Mouse (Mus musculus) midbrain, embryonic 10.5 days (tissue): ENCODE data around the gene BC003965. TPM values are rescaled to one million over a fixed set of nuclear protein-coding genes. Genes with fewer than 3 reads are reported as not detected.
A peak's percentile ranks its signal among the peaks of the same experiment; 100 is the strongest.
"Not testable (repeated sequence)": the region's sequence is repeated elsewhere in the genome, so short reads cannot be mapped to it uniquely, and the experiment has no call there.

ENCODE experiments used
- DNase-seq: peaks from one replicate; pipeline ENCODE4 v3.0.0-alpha.2; 2017; ENCODE audit warnings: low spot score
- H3K27ac ChIP-seq: fragments of 300-500 bp; sonication (generic); replicated peaks from 2 replicates; pipeline ENCODE4 v1.5.1; 2016; ENCODE audit warnings: mild to moderate bottlenecking
- H3K27me3 ChIP-seq: fragments of 300-500 bp; sonication (generic); 2 replicates; pipeline ENCODE4 v1.6.1; 2016; ENCODE audit warnings: low read depth, mild to moderate bottlenecking; ENCODE audit not compliant: poor library complexity, severe bottlenecking
- H3K36me3 ChIP-seq: fragments of 300-500 bp; sonication (generic); 2 replicates; pipeline ENCODE4 v1.6.1; 2016; ENCODE audit warnings: mild to moderate bottlenecking, moderate library complexity
- H3K4me1 ChIP-seq: fragments of 300-500 bp; sonication (generic); 2 replicates; pipeline ENCODE4 v1.6.1; 2016
- H3K4me3 ChIP-seq: fragments of 300-500 bp; sonication (generic); 2 replicates; pipeline ENCODE4 v1.5.1; 2016; ENCODE audit warnings: mild to moderate bottlenecking, moderate library complexity
- H3K9me3 ChIP-seq: fragments of 300-500 bp; sonication (generic); replicated peaks from 2 replicates; pipeline ENCODE4 v1.6.1; 2016; ENCODE audit warnings: mild to moderate bottlenecking
- WGBS: fragments of 180-500 bp; shearing (Covaris S2); methylation state at CpG from one replicate; pipeline ENCODE4 v1.1.7; 2016; 5-methylcytosine and 5-hydroxymethylcytosine counted together
- polyA plus RNA-seq: library from polyadenylated mRNA; unstranded; fragments of >200 nt; fragmentation: Nextera tagmentation; extraction: Ambion mirVana; gene quantifications from 2 replicates; pipeline ENCODE4 v1.2.1, GENCODE M21; 2016

Gene BC003965
- polyA plus RNA-seq, 1 experiment from 2014 or later, result 37.3 TPM

- peak overlapping the region; percentile 77 for H3K27ac ChIP-seq
- under 1% methylated on average over 17 of the region's 30 CpGs for WGBS
- H3K27me3 ChIP-seq, result peaks cover 13% of the 10 kb centered on the region
- peaks cover 20% of the 10 kb centered on the region for H3K4me1 ChIP-seq
- H3K9me3 ChIP-seq, result no peaks in the 10 kb centered on the region
- H3K36me3 ChIP-seq, result peaks cover 22% of the 10 kb centered on the region
- H3K4me3 ChIP-seq, result peak overlapping the region; percentile 60
- DNase-seq, result peak; percentile 62
Measured at GRCm38 (mm10) chr17:25221821-25222503, 37.6 kb downstream of the BC003965 start.

- H3K36me3 ChIP-seq, result peaks cover 22% of the 10 kb centered on the region
- not testable (repeated sequence) for H3K9me3 ChIP-seq, H3K27ac ChIP-seq, DNase-seq
- H3K4me3 ChIP-seq, result peak overlapping the region; percentile 60
- peaks cover 20% of the 10 kb centered on the region for H3K4me1 ChIP-seq
- WGBS, result 9% methylated on average over 16 of the region's 28 CpGs
- H3K27me3 ChIP-seq, result peaks cover 13% of the 10 kb centered on the region
Measured at GRCm38 (mm10) chr17:25222504-25222940, 38.2 kb downstream of the BC003965 start.

GRCm38 (mm10) chr17:25222951-25223601 lies 38.7 kb downstream of the BC003965 start:
- peaks cover 22% of the 10 kb centered on the region for H3K36me3 ChIP-seq
- H3K27ac ChIP-seq, result no peak overlapping the region

GRCm38 (mm10) chr17:25224586-25225222 lies 40.4 kb downstream of the BC003965 start:
- no peak for DNase-seq
- peaks cover 20% of the 10 kb centered on the region for H3K4me1 ChIP-seq
- peaks cover 13% of the 10 kb centered on the region for H3K27me3 ChIP-seq
- H3K9me3 ChIP-seq, result no peaks in the 10 kb centered on the region
- peaks cover 21% of the 10 kb centered on the region for H3K36me3 ChIP-seq
- H3K27ac ChIP-seq, result no peak overlapping the region
- H3K4me3 ChIP-seq, result no peak overlapping the region; the same call in 1 of the 2 replicates
- 87% methylated on average over 7 of the region's 7 CpGs for WGBS

More at GRCm38 (mm10) chr17:25222951-25223601, 38.7 kb downstream of the BC003965 start:
- Histone ChIP-seq H3K4me1 (peaks cover 20% of the 10 kb centered on the region), H3K27me3 (peaks cover 13% of the 10 kb centered on the region), H3K9me3 (no peaks in the 10 kb centered on the region), H3K4me3 (peak overlapping the region; percentile 60)
- DNase-seq, result no peak
- 47% methylated on average over 6 of the region's 6 CpGs for WGBS

- 86% methylated on average over 4 of the region's 4 CpGs for WGBS
- H3K36me3 ChIP-seq, result peaks cover 29% of the 10 kb centered on the region
- peaks cover 12% of the 10 kb centered on the region for H3K27me3 ChIP-seq
- no peaks in the 10 kb centered on the region for H3K9me3 ChIP-seq
- no peak overlapping the region for H3K27ac ChIP-seq
- H3K4me1 ChIP-seq, result peaks cover 20% of the 10 kb centered on the region
- H3K4me3 ChIP-seq, result no peak overlapping the region
- DNase-seq, result no peak
Measured at GRCm38 (mm10) chr17:25225659-25226058, 41.3 kb downstream of the BC003965 start.

GRCm38 (mm10) chr17:25227991-25228390 lies 43.6 kb downstream of the BC003965 start:
- no peaks in the 10 kb centered on the region for H3K4me1 ChIP-seq
- no peak for DNase-seq
- H3K36me3 ChIP-seq, result peaks cover 35% of the 10 kb centered on the region
- 89% methylated on average over 5 of the region's 5 CpGs for WGBS
- no peaks in the 10 kb centered on the region for H3K27me3 ChIP-seq
- H3K4me3 ChIP-seq, result no peak overlapping the region
- H3K9me3 ChIP-seq, result no peaks in the 10 kb centered on the region
- no peak overlapping the region for H3K27ac ChIP-seq

- WGBS, result 85% methylated on average over 17 of the region's 17 CpGs
- not testable (repeated sequence) for H3K4me1 ChIP-seq, H3K4me3 ChIP-seq, DNase-seq, H3K9me3 ChIP-seq, H3K27me3 ChIP-seq, H3K27ac ChIP-seq
- peaks cover 44% of the 10 kb centered on the region for H3K36me3 ChIP-seq
Measured at GRCm38 (mm10) chr17:25230014-25230655, 45.8 kb downstream of the BC003965 start.

GRCm38 (mm10) chr17:25230700-25231099 lies 46.3 kb downstream of the BC003965 start:
- Histone ChIP-seq H3K4me1 (no peaks in the 10 kb centered on the region), H3K4me3 (no peak overlapping the region), H3K27me3 (no peaks in the 10 kb centered on the region), H3K9me3 (no peaks in the 10 kb centered on the region), H3K36me3 (peaks cover 46% of the 10 kb centered on the region), H3K27ac (no peak overlapping the region)
- WGBS, result 93% methylated on average over 3 of the region's 3 CpGs
- no peak for DNase-seq

- H3K27ac ChIP-seq, H3K9me3 ChIP-seq, H3K27me3 ChIP-seq, H3K4me1 ChIP-seq, H3K4me3 ChIP-seq, DNase-seq: not testable (repeated sequence)
- 96% methylated on average over 8 of the region's 11 CpGs for WGBS
- H3K36me3 ChIP-seq, result peaks cover 50% of the 10 kb centered on the region
Measured at GRCm38 (mm10) chr17:25231621-25232020, 47.3 kb downstream of the BC003965 start.

- Histone ChIP-seq H3K9me3 (no peaks in the 10 kb centered on the region), H3K27me3 (no peaks in the 10 kb centered on the region), H3K4me3 (no peak overlapping the region), H3K4me1 (peaks cover 12% of the 10 kb centered on the region), H3K36me3 (peaks cover 39% of the 10 kb centered on the region), H3K27ac (no peak overlapping the region)
- no peak for DNase-seq
- WGBS, result 84% methylated on average over 9 of the region's 9 CpGs
Measured at GRCm38 (mm10) chr17:25235635-25236034, 51.3 kb downstream of the BC003965 start.
